Mouse (Mus musculus): ENCODE measurements around the gene Trmt5. TPM values are rescaled to one million over a fixed set of nuclear protein-coding genes. Genes with fewer than 3 reads are reported as not detected.

The Trmt5 gene
- 8.8 and 8.9 TPM in 2 replicates for polyA plus RNA-seq (2015; fragmentation: Nextera tagmentation; extraction: Ambion mirVana)

GRCm38 (mm10) chr12:73286287-73287092 is at the start of gene Trmt5, which contains the start of gene Slc38a6:
Gene Trmt5, minus strand, starts transcription at chr12:73286710.
Gene Slc38a6, plus strand, starts transcription at chr12:73286779.

Other genes with a start within 250 kb of the Trmt5 start
- gene Six1, start 232.8 kb downstream of the Trmt5 start, polyA plus RNA-seq (2015; fragmentation: Nextera tagmentation; extraction: Ambion mirVana) = not detected in 2 replicates
- gene Six4, start 173.3 kb downstream of the Trmt5 start, polyA plus RNA-seq (2015; fragmentation: Nextera tagmentation; extraction: Ambion mirVana) = 0.02 and 0.06 TPM in 2 replicates
- gene Mnat1, start 163.0 kb downstream of the Trmt5 start, polyA plus RNA-seq (2015; fragmentation: Nextera tagmentation; extraction: Ambion mirVana) = 16.2 and 18.0 TPM in 2 replicates
- 3.1 and 5.1 TPM in 2 replicates for gene Slc38a6, start 69 bp upstream of the Trmt5 start, polyA plus RNA-seq (2015; fragmentation: Nextera tagmentation; extraction: Ambion mirVana)